Mouse (Mus musculus) heart, adult 2 months (tissue): ENCODE data around the gene Rassf5.
A peak's percentile ranks its signal among the peaks of the same experiment; 100 is the strongest.

ENCODE experiments used
- CTCF ChIP-seq: fragments of 200-600 bp; IDR thresholded peaks from 2 replicates; pipeline ENCODE4 v1.8.1; 2022; ENCODE audit warnings: antibody characterized with exemption, mild to moderate bottlenecking, moderate library complexity
- POLR2A ChIP-seq: fragments of 200-500 bp; IDR thresholded peaks from 2 replicates; pipeline ENCODE4 v1.6.1; 2011; ENCODE audit warnings: mild to moderate bottlenecking, low read depth, low read length, control low read depth; ENCODE audit not compliant: insufficient read depth

DNA sequence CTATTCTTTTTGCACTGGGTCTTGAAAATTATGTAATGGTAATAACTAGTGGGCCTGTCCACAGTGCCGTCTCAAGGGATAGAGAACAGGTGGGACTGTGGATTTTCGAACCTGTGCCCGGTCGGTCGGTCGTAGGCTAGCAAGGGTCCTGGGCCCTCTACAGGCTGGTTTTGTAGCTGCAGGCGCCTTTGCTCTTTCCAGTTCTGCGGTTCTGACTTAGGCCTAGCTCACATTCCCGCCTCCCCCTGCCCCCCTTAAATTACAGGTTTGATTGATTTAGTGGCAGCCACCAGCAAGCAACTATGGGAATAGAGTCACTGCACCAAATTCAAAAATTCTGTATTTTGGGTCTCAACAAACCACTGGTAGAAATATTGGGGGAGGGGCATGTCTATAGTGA lies 868 bp upstream of the Rassf5 start:
- TF ChIP-seq CTCF, result peak; percentile 61
- no peak for TF ChIP-seq POLR2A
